Mouse (Mus musculus): Measurements from ENCODE around the gene Vmn1r197.
"Not testable (repeated sequence)": the region's sequence is repeated elsewhere in the genome, so short reads cannot be mapped to it uniquely, and the experiment has no call there.

Vmn1r197 gene

DNA sequence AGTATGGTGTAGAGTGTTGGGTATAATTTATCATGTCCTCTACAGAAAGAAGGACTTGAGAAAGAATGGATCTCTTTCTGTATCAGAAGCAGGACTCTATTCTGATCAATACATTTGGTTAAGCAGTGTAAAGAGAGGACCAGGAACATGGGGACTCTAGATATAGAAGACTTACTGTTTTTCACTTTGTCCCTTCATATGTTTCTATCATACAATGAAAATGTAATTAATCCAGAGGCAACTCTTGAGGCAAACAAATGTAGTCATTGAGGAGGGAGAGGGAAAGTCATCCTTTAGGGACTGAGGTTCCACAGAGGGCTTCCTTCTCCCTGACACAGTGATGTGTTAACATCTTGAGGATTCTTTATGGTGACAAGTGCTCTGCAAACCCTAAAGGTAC is at the start of gene Vmn1r197:
Gene Vmn1r197, plus strand, starts transcription at position 301 of the 400 bp plus-strand sequence.
- DNase-seq (ENCODE audit: low read depth): no peak

DNA sequence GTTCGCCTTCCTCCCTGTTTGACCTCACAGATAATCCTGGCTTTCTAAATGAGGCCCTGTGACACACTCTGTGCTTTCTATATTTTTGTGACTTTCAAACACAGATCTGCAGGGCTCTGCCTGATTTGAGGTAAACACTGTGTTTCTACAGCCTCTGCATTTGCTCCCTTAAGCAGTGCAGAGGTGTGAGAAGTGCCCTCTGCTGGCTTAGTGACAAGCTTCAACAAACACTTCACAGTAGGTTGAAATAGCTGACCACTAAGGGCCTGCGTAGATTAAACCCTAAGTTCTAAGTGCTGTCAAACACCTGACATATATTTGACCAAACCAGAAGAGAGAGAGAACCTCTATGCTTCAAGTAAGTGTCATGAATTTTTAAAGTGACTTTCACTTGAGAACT is 39.8 kb upstream of the Vmn1r197 start:
- no peak for DNase-seq (ENCODE audit: low read depth)

DNA sequence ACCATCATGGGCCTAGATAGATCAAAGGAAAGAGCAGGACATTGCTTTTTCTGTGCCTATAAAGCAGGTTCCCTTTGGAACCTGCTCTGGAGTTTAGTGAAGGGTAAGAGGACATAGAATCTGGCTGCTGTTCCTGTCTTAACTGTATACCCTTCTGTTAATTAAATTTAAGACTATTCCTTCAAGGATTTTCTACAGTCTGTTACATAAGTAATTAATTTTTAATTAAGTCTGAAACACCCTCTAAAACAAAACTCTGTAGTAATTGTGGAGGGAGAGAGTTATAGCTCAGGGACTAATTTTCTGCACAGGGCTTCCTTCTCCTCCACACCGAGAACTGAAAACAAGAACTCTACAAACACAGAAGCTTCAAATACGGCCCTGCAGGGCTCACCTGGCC is 34.8 kb upstream of the Vmn1r197 start, which contains the start of gene Vmn1r196:
Gene Vmn1r196, plus strand, starts transcription at position 301 of the 400 bp plus-strand sequence.
- no peak for DNase-seq (ENCODE audit: low read depth)

DNA sequence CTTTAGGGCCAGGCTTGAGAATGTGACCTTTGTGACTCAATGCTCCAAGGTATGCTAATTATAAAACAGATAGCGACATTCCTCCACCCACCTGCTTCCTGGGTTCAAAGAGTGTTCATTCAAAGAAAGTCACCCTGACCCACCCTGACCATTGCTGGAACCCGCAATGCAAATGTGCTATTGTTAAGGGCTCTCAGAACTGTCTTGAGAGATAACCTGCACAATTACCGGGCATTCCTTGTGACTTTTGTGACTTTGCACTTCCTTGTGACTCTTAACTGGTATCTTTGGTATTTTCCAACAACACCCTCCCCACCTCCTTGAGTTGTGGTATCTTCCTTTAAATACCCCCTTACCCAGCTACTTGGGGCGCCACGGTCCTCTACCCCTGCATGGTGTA is 16.3 kb upstream of the Vmn1r197 start:
- DNase-seq (ENCODE audit: low read depth): not testable (repeated sequence)

DNA sequence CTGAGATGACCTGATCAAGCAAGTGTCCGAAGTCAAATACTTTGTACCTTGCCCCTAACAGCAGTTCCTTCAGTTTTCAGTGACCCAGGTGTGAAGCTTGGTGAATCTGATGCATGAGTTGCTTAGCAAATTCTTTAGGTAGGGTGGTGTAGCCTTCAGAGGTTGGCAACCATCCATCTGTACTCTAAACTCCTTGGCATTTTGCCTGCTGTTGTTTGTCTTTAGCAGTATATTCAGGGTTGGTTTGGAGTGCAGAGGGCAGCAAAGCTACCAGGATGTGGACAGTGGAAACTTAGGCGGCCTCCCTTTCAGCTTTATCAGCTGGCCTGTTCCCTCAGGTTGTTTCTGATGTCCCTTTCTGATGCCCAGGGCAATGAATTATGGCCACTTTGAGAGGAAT is 9.0 kb upstream of the Vmn1r197 start:
- DNase-seq (ENCODE audit: low read depth): no peak

DNA sequence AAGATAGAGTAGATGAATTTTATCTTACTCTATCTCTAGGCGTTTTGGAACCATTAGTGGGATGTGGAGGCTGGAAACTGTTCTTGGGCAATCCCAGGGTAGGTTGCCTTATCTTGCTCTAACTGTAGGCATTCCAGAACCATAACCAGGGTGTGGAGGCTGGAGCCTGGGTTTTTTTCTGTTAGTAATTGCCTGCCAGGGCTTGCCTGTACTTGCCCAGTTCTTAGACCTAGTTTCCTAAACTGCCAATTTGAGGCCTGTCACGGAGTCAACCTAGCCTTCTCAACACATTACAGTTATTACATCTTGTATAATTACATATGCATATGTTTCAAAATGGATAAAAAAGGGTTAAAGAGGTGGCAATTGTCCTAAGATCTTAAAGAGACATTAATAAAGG is 7.0 kb upstream of the Vmn1r197 start:
- no peak for DNase-seq (ENCODE audit: low read depth)

DNA sequence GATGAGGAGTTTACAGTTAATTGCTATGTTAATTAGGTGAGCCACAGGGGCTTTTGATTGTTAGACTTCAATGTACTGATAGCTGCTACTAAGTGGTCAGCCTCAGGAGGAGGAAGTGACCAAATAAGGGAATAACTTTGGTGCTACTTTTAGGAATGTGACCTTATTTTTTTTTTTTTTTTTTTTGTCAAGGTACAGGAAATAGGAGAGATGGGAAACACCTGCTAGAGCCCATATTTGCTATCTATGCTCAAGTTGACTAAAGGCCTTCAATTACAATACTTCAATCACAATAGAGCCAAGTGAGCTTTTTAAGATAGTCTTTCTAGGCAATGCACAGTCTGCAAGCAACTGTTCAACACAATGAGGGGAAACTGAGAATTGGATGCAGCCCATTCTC is 4.3 kb upstream of the Vmn1r197 start:
- no peak for DNase-seq (ENCODE audit: low read depth)

DNA sequence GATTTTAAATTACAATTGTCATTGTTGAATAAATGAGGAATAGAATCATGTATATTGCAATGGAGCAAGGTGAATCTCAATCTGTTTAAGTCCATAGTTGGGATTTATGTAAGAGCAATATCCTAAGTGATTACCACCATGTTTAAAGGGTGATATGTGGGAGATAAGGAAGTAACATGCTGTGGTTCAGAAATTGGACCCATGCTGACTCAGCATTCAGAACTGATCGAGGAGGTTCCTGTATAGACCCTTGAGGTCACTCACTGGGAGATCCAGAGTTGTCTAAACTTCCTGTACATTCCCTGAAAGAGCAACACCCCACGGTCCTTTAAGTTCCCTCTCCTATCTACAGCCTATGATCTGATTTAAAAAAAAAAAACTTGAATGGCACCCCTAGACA is 8.9 kb downstream of the Vmn1r197 start:
- no peak for DNase-seq (ENCODE audit: low read depth)

DNA sequence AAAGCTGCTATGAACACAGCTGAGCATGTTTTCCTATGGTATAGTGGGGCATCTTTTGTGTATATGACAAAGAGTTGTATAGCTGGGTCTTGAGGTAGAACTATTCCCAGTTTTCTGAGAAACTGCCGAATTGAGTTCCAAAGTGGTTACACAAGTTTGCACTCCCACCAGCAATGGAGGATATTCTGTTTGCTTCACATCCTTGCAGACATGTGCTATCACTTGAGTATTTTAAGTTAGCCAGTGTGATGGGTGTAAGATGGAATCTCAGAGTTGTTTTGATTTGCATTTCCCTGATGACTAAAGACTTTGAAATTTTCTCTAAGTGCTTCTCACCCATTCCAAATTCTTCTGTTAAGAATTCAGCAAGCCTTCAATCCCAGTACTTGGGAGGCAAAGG is 11.2 kb downstream of the Vmn1r197 start:
- no peak for DNase-seq (ENCODE audit: low read depth)

DNA sequence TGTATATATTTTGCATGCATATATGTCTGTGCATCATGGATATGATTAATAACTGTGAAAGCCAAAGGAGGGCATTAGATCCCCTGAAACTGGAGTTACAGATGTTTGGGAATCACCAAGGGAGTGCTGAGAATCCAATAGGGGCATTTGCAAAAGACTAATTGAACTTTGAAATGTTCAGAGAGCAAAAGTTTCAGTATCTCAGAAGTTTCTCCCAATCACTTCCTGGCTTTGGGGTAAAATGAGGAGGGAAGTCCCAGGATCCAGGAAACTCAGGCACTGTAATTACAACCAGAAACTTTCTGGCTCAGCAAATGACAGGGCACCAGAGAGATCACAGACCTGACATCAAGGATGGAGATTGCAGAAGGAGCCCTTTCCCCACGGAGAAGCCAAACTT is 25.7 kb downstream of the Vmn1r197 start, which contains the start of gene Vmn1r198:
Gene Vmn1r198, plus strand, starts transcription at position 301 of the 400 bp plus-strand sequence.
- DNase-seq (ENCODE audit: low read depth): no peak

DNA sequence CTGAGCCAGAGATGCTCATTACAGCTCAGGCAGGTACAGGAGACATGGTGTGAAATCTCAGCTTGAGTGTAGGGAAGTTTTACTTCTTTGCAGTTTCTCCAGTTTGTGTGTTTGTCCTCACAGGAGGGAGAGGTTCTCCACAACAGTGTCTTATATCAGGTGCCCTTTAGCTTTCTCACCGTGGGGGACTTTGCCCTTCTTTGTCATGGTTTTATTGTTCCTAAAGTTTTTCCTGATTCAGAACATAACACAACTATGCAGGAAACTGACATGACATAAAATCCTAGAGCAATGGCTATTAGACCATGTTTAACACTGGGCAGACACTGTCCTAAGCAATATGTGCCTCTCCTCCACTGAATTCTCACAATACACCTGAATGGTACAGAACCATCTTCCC is 26.4 kb downstream of the Vmn1r197 start:
- DNase-seq (ENCODE audit: low read depth): no peak

DNA sequence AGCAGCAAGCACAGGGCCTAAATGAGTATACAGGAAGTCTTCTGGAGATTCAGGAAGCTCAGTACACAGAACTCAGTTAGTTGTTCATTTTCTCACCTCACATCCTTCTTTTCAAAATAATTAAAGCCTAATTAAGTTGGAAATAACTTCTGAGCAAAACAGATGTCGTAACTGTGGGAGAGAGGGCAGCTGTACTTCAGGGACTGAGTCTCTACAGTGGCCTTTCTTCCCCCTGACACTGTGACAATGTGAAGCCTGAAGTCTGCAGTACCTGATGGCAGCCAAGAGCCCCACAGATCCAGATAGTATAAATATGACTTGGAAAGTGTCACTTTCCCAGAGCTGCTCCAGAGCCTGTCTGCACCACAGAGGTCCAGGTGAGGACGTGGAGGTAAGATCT is 55.1 kb downstream of the Vmn1r197 start, which contains the start of gene Vmn1r199:
Gene Vmn1r199, plus strand, starts transcription at position 301 of the 400 bp plus-strand sequence.
- DNase-seq (ENCODE audit: low read depth): no peak

DNA sequence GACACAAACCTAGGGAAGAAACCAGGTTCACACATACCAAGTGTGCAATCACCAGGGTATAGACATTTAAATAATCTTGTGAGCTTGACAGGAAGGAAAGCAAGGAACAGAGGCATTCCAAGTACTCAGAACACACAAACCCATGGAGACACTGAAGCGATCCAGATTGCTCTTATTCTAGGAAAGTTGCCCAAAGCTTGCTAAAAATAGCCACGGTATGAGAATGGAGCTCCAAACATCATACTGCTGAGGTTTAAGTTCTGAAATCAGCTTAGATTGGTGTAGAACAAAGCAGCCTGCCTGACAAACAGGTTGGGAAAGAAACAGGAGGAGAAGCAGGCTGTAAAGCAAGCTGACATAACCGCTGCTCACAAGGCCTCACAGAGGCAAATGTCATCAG is 56.7 kb downstream of the Vmn1r197 start:
- not testable (repeated sequence) for DNase-seq (ENCODE audit: low read depth)
